Mouse (Mus musculus) forebrain, embryonic 14.5 days (tissue): ENCODE results near the gene Olfr553. TPM values are rescaled to one million over a fixed set of nuclear protein-coding genes. Genes with fewer than 3 reads are reported as not detected.
A peak's percentile ranks its signal among the peaks of the same experiment; 100 is the strongest.
"Not testable (repeated sequence)": the region's sequence is repeated elsewhere in the genome, so short reads cannot be mapped to it uniquely, and the experiment has no call there.

Source experiments
- ATAC-seq: fragments of 200-750 bp; cut with Nextera tagmentation; 2 replicates; pipeline ENCODE4 v1.8.0; 2017; ENCODE audit warnings: mild to moderate bottlenecking, moderate library complexity
- DNase-seq: peaks from one replicate; pipeline ENCODE4 v3.0.0-alpha.2; 2015; ENCODE audit warnings: low spot score
- H3K27ac ChIP-seq: fragments of 300-500 bp; sonication (generic); 2 replicates; pipeline ENCODE4 v1.5.1; 2014; ENCODE audit warnings: low read depth, mild to moderate bottlenecking, control low read depth, low read length, moderate library complexity
- H3K27me3 ChIP-seq: fragments of 300-500 bp; sonication (generic); replicated peaks from 2 replicates; pipeline ENCODE4 v1.6.1; 2014; ENCODE audit warnings: low read length, control low read depth, mixed read lengths; ENCODE audit not compliant: control insufficient read depth, insufficient read depth
- H3K36me3 ChIP-seq: fragments of 300-500 bp; sonication (generic); 2 replicates; pipeline ENCODE4 v1.6.1; 2014; ENCODE audit warnings: low read length, control low read depth; ENCODE audit not compliant: control insufficient read depth, insufficient read depth
- H3K4me1 ChIP-seq: fragments of 300-500 bp; sonication (generic); 2 replicates; pipeline ENCODE4 v1.6.1; 2014; ENCODE audit warnings: antibody characterized with exemption, low read length, control low read depth; ENCODE audit not compliant: control insufficient read depth, insufficient read depth
- H3K4me2 ChIP-seq: fragments of 300-500 bp; sonication (generic); 2 replicates; pipeline ENCODE4 v1.6.1; 2014; ENCODE audit warnings: mild to moderate bottlenecking, control low read depth, low read length
- H3K4me3 ChIP-seq: fragments of 300-500 bp; sonication (generic); 2 replicates; pipeline ENCODE4 v1.5.1; 2014; ENCODE audit warnings: low read depth, low read length, control low read depth
- H3K9ac ChIP-seq: fragments of 300-500 bp; sonication (generic); 2 replicates; pipeline ENCODE4 v1.6.1; 2014; ENCODE audit warnings: mild to moderate bottlenecking, low read length, control low read depth, moderate library complexity
- H3K9me3 ChIP-seq: fragments of 300-500 bp; sonication (generic); replicated peaks from 2 replicates; pipeline ENCODE4 v1.6.1; 2016; ENCODE audit warnings: low read length, control low read depth, mixed read lengths; ENCODE audit not compliant: control insufficient read depth
- WGBS: fragments of 180-500 bp; shearing (Covaris S2); extraction: QIAGEN DNeasy Blood & Tissue Kit; methylation state at CpG from one replicate; pipeline ENCODE4 v1.1.7; 2014; 5-methylcytosine and 5-hydroxymethylcytosine counted together
- polyA plus RNA-seq: library from polyadenylated mRNA; unstranded; fragments of >200 nt; fragmentation: Nextera tagmentation; extraction: Ambion mirVana; gene quantifications from 2 replicates; pipeline ENCODE4 v1.2.1, GENCODE M21; 2014

The Olfr553 gene
- not detected in 2 replicates for polyA plus RNA-seq

GRCm38 (mm10) chr7:102618118-102618517, at the start of gene Olfr553:
TSS of gene Olfr553 (minus strand) at chr7:102618218.
- no peak within 1 kb of the TSS for H3K4me3 ChIP-seq
- no peak within 1 kb of the TSS for H3K27ac ChIP-seq
- no peak within 1 kb of the TSS for H3K4me2 ChIP-seq
- DNase-seq (no peak), ATAC-seq (no peak)
- H3K9me3 ChIP-seq = no peaks in the 10 kb centered on the region
- no peaks in the 10 kb centered on the region for H3K36me3 ChIP-seq
- no peaks in the 10 kb centered on the region for H3K27me3 ChIP-seq
- H3K4me1 ChIP-seq = no peaks in the 10 kb centered on the region
- no peak within 1 kb of the TSS for H3K9ac ChIP-seq

- H3K9me3 ChIP-seq = no peaks in the 10 kb centered on the region
- WGBS = 43% methylated on average over 2 of the region's 2 CpGs
- no peaks in the 10 kb centered on the region for H3K27me3 ChIP-seq
- H3K4me3 ChIP-seq = no peak overlapping the region
- H3K4me2 ChIP-seq = no peak overlapping the region
- ATAC-seq = no peak
- H3K27ac ChIP-seq = no peak overlapping the region
- H3K9ac ChIP-seq = no peak overlapping the region
- no peaks in the 10 kb centered on the region for H3K36me3 ChIP-seq
- DNase-seq = peak; percentile 59
- no peaks in the 10 kb centered on the region for H3K4me1 ChIP-seq
These were observed 47.4 kb upstream of the Olfr553 start for GRCm38 (mm10) chr7:102665378-102665777.

- Histone ChIP-seq H3K9ac (no peak within 1 kb of the TSS), H3K27ac (no peak within 1 kb of the TSS)
These were observed 46.6 kb upstream of the Olfr553 start, which contains the start of gene Olfr556 for GRCm38 (mm10) chr7:102664599-102664998. TSS of gene Olfr556 (plus strand) at chr7:102664899.

GRCm38 (mm10) chr7:102658523-102658922, 40.5 kb upstream of the Olfr553 start, which contains the start of gene Olfr555:
TSS of gene Olfr555 (plus strand) at chr7:102658823.
- Histone ChIP-seq H3K4me3 (no peak within 1 kb of the TSS), H3K9ac (no peak within 1 kb of the TSS), H3K36me3 (no peaks in the 10 kb centered on the region), H3K27ac (no peak within 1 kb of the TSS), H3K4me2 (no peak within 1 kb of the TSS), H3K4me1 (no peaks in the 10 kb centered on the region), H3K27me3 (no peaks in the 10 kb centered on the region), H3K9me3 (no peaks in the 10 kb centered on the region)
- 76% methylated on average over 1 of the region's 1 CpGs for WGBS
- ATAC-seq (no peak), DNase-seq (no peak)

More at GRCm38 (mm10) chr7:102664599-102664998, 46.6 kb upstream of the Olfr553 start, which contains the start of gene Olfr556:
- DNase-seq (no peak), ATAC-seq (no peak)
- Histone ChIP-seq H3K4me1 (no peaks in the 10 kb centered on the region), H3K4me2 (no peak within 1 kb of the TSS), H3K36me3 (no peaks in the 10 kb centered on the region), H3K4me3 (no peak within 1 kb of the TSS), H3K27me3 (no peaks in the 10 kb centered on the region), H3K9me3 (no peaks in the 10 kb centered on the region)
- 61% methylated on average over 3 of the region's 3 CpGs for WGBS

- not testable (repeated sequence) for H3K4me3 ChIP-seq, H3K4me2 ChIP-seq, H3K9me3 ChIP-seq, H3K4me1 ChIP-seq, H3K36me3 ChIP-seq, H3K9ac ChIP-seq, ATAC-seq, DNase-seq, H3K27me3 ChIP-seq, H3K27ac ChIP-seq
- 93% methylated on average over 3 of the region's 4 CpGs for WGBS
These were observed 26.9 kb upstream of the Olfr553 start for GRCm38 (mm10) chr7:102644945-102645344.

- H3K9ac ChIP-seq = no peak within 1 kb of the TSS
- ATAC-seq (no peak), DNase-seq (no peak)
- no peaks in the 10 kb centered on the region for H3K4me1 ChIP-seq
- 77% methylated on average over 1 of the region's 1 CpGs for WGBS
- no peaks in the 10 kb centered on the region for H3K36me3 ChIP-seq
- H3K27me3 ChIP-seq = no peaks in the 10 kb centered on the region
- H3K4me3 ChIP-seq = no peak within 1 kb of the TSS
- no peaks in the 10 kb centered on the region for H3K9me3 ChIP-seq
- no peak within 1 kb of the TSS for H3K27ac ChIP-seq
- H3K4me2 ChIP-seq = no peak within 1 kb of the TSS
These were observed 20.1 kb upstream of the Olfr553 start, which contains the start of gene Olfr554 for GRCm38 (mm10) chr7:102638132-102638531. TSS of gene Olfr554 (plus strand) at chr7:102638432.

- Histone ChIP-seq H3K9ac (no peak overlapping the region), H3K27me3 (no peaks in the 10 kb centered on the region), H3K27ac (no peak overlapping the region), H3K4me3 (no peak overlapping the region), H3K36me3 (no peaks in the 10 kb centered on the region), H3K4me1 (no peaks in the 10 kb centered on the region), H3K4me2 (no peak overlapping the region), H3K9me3 (no peaks in the 10 kb centered on the region)
- 40% methylated on average over 3 of the region's 3 CpGs for WGBS
- DNase-seq = peak; percentile 5
- no peak for ATAC-seq
These were observed 18.6 kb upstream of the Olfr553 start for GRCm38 (mm10) chr7:102636665-102637064.

- H3K9me3 ChIP-seq, H3K4me3 ChIP-seq, ATAC-seq, H3K9ac ChIP-seq, H3K4me2 ChIP-seq, H3K27ac ChIP-seq, H3K4me1 ChIP-seq, DNase-seq, H3K36me3 ChIP-seq, H3K27me3 ChIP-seq: not testable (repeated sequence)
- WGBS = 88% methylated on average over 19 of the region's 19 CpGs
These were observed 2.4 kb upstream of the Olfr553 start for GRCm38 (mm10) chr7:102620368-102620767.

GRCm38 (mm10) chr7:102619608-102620007, 1.6 kb upstream of the Olfr553 start:
- H3K27ac ChIP-seq = no peak overlapping the region

More at GRCm38 (mm10) chr7:102619608-102620007, 1.6 kb upstream of the Olfr553 start:
- ATAC-seq (no peak), DNase-seq (peak; percentile 16)
- Histone ChIP-seq H3K4me2 (no peak overlapping the region), H3K9me3 (no peaks in the 10 kb centered on the region), H3K4me3 (no peak overlapping the region), H3K36me3 (no peaks in the 10 kb centered on the region), H3K27me3 (no peaks in the 10 kb centered on the region), H3K9ac (no peak overlapping the region), H3K4me1 (no peaks in the 10 kb centered on the region)
- 73% methylated on average over 5 of the region's 5 CpGs for WGBS
